Comparison of ENCODE assay signal across 22 mouse cellular contexts in the genomic region with DNA sequence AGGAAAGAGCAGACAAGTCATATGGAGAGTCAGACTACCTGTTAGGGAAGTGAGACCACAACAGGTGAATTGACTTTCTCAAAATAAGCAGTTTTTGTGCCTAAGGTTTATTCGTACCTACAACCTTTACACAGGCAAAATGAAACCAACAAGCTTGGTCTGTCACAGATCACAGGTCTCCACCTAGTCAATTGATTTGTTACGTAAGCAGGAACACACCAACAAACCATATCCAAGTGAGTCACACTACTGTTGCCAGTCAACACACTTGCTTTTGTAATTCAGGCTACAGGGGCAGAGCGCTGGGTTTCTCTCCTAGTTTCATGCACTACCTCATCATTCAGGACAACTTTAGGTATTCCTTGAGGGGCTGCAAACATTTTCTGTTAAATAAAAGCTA. TPM values are rescaled to one million over a fixed set of nuclear protein-coding genes. Genes with fewer than 3 reads are reported as not detected.
DNase-seq lines count a peak whose midpoint lies in the region; TF ChIP-seq lines count a peak whose summit lies in the region.
"Had no signal": no experiment of that assay in that cellular context is flagged by ENCODE, and none has a peak within 500 bp of the region (broad histone marks: within the 10 kb centered on the region; RNA-seq: fewer than 3 reads in every experiment).

No protein-coding gene starts in this region.

- H3K27ac ChIP-seq in liver, adult 2 months (replicated peaks; ENCODE audit: insufficient read depth, low read depth, low read length), result no peak overlapping the region
- H3K27ac ChIP-seq: embryonic facial prominence, embryonic 13.5 days; embryonic facial prominence, embryonic 15.5 days; forebrain, embryonic 10.5 days; forebrain, embryonic 12.5 days had no signal

- H3K9ac ChIP-seq in liver, adult 2 months (ENCODE audit: low read depth, low read length), result no peak overlapping the region
- H3K9ac ChIP-seq: embryonic facial prominence, embryonic 13.5 days; embryonic facial prominence, embryonic 15.5 days; forebrain, embryonic 12.5 days had no signal

- no peak overlapping the region for H3K4me3 ChIP-seq in liver, adult 2 months (ENCODE audit: insufficient read depth, low read depth, low read length)
- H3K4me3 ChIP-seq: embryonic facial prominence, embryonic 13.5 days; embryonic facial prominence, embryonic 15.5 days; erythroblast, embryonic 14.5 days; forebrain, embryonic 10.5 days; forebrain, embryonic 12.5 days had no signal

- H3K4me1 ChIP-seq in liver, adult 2 months (ENCODE audit: control insufficient read depth, insufficient read depth, low read length), result no peaks in the 10 kb centered on the region
- H3K4me1 ChIP-seq: embryonic facial prominence, embryonic 13.5 days; embryonic facial prominence, embryonic 15.5 days; forebrain, embryonic 10.5 days; forebrain, embryonic 12.5 days had no signal

- no peak for TF ChIP-seq POLR2A in liver, adult 2 months (IDR thresholded peaks at IDR 0.05; ENCODE audit: extremely low read depth, insufficient read depth, low read length)

- DNase-seq in liver, adult 2 months (ENCODE audit: extremely low read depth, low read depth, low spot score), result peak; percentile 83
- DNase-seq in liver (no peak), A20 (ENCODE audit: low read depth, low spot score) (peak; percentile 33)
- DNase-seq in splenic B cell, adult 2 months (ENCODE audit: low read depth, low spot score), result peak; percentile 38
- DNase-seq in gastrocnemius, adult 8-10 months (ENCODE audit: low spot score in 2 of 2), result no peak
- DNase-seq: adrenal gland, adult 2 months; adrenal gland, postnatal 10 days; adrenal gland, postnatal 25 days; cerebellum, adult 11 months; cerebellum, adult 18-20 months; cerebellum, adult 8-10 months; cerebellum, adult 9-11 months; cerebellum, postnatal 14 days; cerebellum, postnatal 36 days; embryo, embryonic 11 days had no signal

- WGBS in liver, adult 2 months, result 29% methylated on average over 3 of the region's 3 CpGs

- H3K36me3 ChIP-seq in liver, adult 2 months (ENCODE audit: control insufficient read depth, insufficient read depth, low read length), result no peaks in the 10 kb centered on the region
- H3K36me3 ChIP-seq in splenic B cell, adult 2 months (ENCODE audit: control insufficient read depth, insufficient read depth, low read length, poor library complexity, severe bottlenecking), result no peaks in the 10 kb centered on the region
- H3K36me3 ChIP-seq: embryonic facial prominence, embryonic 13.5 days; embryonic facial prominence, embryonic 15.5 days; forebrain, embryonic 10.5 days; forebrain, embryonic 12.5 days had no signal

- no peaks in the 10 kb centered on the region for H3K27me3 ChIP-seq in liver, adult 2 months (ENCODE audit: control insufficient read depth, insufficient read depth, low read length)
- H3K27me3 ChIP-seq in splenic B cell, adult 2 months (ENCODE audit: control insufficient read depth, insufficient read depth, low read length, poor library complexity, severe bottlenecking), result no peaks in the 10 kb centered on the region
- H3K27me3 ChIP-seq: embryonic facial prominence, embryonic 13.5 days; embryonic facial prominence, embryonic 15.5 days; forebrain, embryonic 12.5 days had no signal

- no peak for TF ChIP-seq CTCF in liver, adult 2 months (IDR thresholded peaks at IDR 0.05; ENCODE audit: low read depth, low read length)

- H3K79me2 ChIP-seq in liver, adult 2 months (ENCODE audit: control insufficient read depth, insufficient read depth, low read length), result no peaks in the 10 kb centered on the region

RNA-seq across cellular contexts. Expression of gene Pkib, which starts 28.7 kb away (rescaled TPM):
- total RNA-seq in liver, adult 2 months (2014; rRNA removed), result 0.46 and 0.87 TPM in 2 replicates
- 0.05 and 0.09 TPM in 2 replicates for polyA plus RNA-seq in liver, adult 2 months (2012; rRNA removed)
- total RNA-seq in gastrocnemius, adult 8-10 months (2022), result not detected
- total RNA-seq: MEL had no signal
- polyA plus RNA-seq: C2C12; erythroblast, embryonic 14.5 days had no signal

Comparison
In these comparisons a context has a peak if more than half of its experiments do, and no peak if none do; other contexts are left out.
1. DNase-seq: peak in liver, adult 2 months (single experiment), A20 (single experiment) and splenic B cell, adult 2 months (single experiment); none in liver (single experiment) and gastrocnemius, adult 8-10 months (0 of 2).